Mouse (Mus musculus): ENCODE measurements at regions not wholly inside any gene's neighbourhood (a gene's known extent, or its start where the extent isn't known, plus 50 kb on each side); places are given as distances from the start of the nearest gene placed in this dataset.
A peak's percentile ranks its signal among the peaks of the same experiment; 100 is the strongest.

GRCm38 (mm10) chr12:40937037-40937436 lies 86.9 kb upstream of the Immp2l start:
- no peaks in the 10 kb centered on the region for H3K9me3 ChIP-seq (ENCODE audit: control insufficient read depth, low read length)
- DNase-seq (ENCODE audit: low read depth in 3 of 3, low spot score in 3 of 3) (no peak), ATAC-seq (ENCODE audit: insufficient read depth) (no peak)
- TF ChIP-seq EP300 (IDR thresholded peaks at IDR 0.05; ENCODE audit: low read depth) (no peak), CTCF (IDR thresholded peaks at IDR 0.05; ENCODE audit: low read depth) (no peak)
- no peak overlapping the region for H3K9ac ChIP-seq (replicated peaks)
- no peak overlapping the region for H3K27ac ChIP-seq
- 85% methylated on average over 4 of the region's 4 CpGs for WGBS (ENCODE audit: insufficient replicate concordance)
- no peaks in the 10 kb centered on the region for H3K27me3 ChIP-seq (ENCODE audit: control insufficient read depth, insufficient read depth, low read length)
- H3K4me2 ChIP-seq (ENCODE audit: low read depth) = no peak overlapping the region
- no peaks in the 10 kb centered on the region for H3K36me3 ChIP-seq (replicated peaks; ENCODE audit: control insufficient read depth, insufficient read depth, low read depth)
- no peak overlapping the region for H3K4me3 ChIP-seq (ENCODE audit: insufficient read depth in 1 of 2, low read depth in 2 of 2, low read length in 2 of 2)
- H3K4me1 ChIP-seq (replicated peaks; ENCODE audit: control insufficient read depth in 2 of 2, insufficient read depth in 2 of 2, low read length in 1 of 2) = peaks cover 22 to 24% of the 10 kb centered on the region in 2 experiments

DNA sequence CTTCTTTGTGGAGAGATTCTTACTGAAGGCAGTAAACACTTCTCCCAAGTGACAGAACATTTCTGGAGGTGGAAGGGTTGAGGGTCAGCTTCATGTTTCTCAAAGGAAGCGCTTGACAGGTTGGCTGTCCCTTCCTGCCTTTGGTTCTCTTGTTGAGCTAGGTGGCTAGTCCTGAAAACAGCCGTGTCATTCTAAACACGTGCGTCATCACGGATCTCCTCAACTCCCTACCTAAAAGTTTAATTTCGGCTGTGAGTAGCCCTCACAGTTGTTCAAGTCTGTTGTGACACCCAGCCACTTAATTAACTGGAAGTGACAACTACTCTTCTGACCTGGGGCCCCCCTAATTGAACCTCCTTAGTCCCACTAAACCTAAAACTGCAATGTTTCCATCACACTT lies 77.0 kb upstream of the Immp2l start:
- H3K9me3 ChIP-seq (ENCODE audit: control insufficient read depth, low read length) = no peaks in the 10 kb centered on the region
- H3K27me3 ChIP-seq (ENCODE audit: control insufficient read depth, insufficient read depth, low read length) = no peaks in the 10 kb centered on the region; the same call in 1 of the 2 replicates
- peaks cover 25 to 31% of the 10 kb centered on the region in 2 experiments for H3K4me1 ChIP-seq (replicated peaks; ENCODE audit: control insufficient read depth in 2 of 2, insufficient read depth in 2 of 2, low read length in 1 of 2)
- DNase-seq (ENCODE audit: low read depth in 3 of 3, low spot score in 3 of 3) (peak in 2 of 3 experiments; percentile 39 to 42), ATAC-seq (ENCODE audit: insufficient read depth) (peak; percentile 42; the same call in 1 of the 2 replicates)
- no peak overlapping the region for H3K9ac ChIP-seq (replicated peaks)
- no peaks in the 10 kb centered on the region for H3K36me3 ChIP-seq (replicated peaks; ENCODE audit: control insufficient read depth, insufficient read depth, low read depth)
- H3K27ac ChIP-seq = peak overlapping the region; percentile 27; the same call in 1 of the 2 replicates
- no peak for TF ChIP-seq EP300 (IDR thresholded peaks at IDR 0.05; ENCODE audit: low read depth)
- no peak for TF ChIP-seq CTCF (IDR thresholded peaks at IDR 0.05; ENCODE audit: low read depth)
- no peak overlapping the region for H3K4me2 ChIP-seq (ENCODE audit: low read depth)
- 56% methylated on average over 6 of the region's 6 CpGs for WGBS (ENCODE audit: insufficient replicate concordance)
- H3K4me3 ChIP-seq (ENCODE audit: insufficient read depth in 1 of 2, low read depth in 2 of 2, low read length in 2 of 2) = no peak overlapping the region

GRCm38 (mm10) chr12:40949580-40949979 lies 74.3 kb upstream of the Immp2l start:
- Histone ChIP-seq H3K9me3 (ENCODE audit: control insufficient read depth, low read length) (no peaks in the 10 kb centered on the region), H3K4me3 (ENCODE audit: insufficient read depth in 1 of 2, low read depth in 2 of 2, low read length in 2 of 2) (no peak overlapping the region), H3K27ac (peak overlapping the region; percentile 74), H3K27me3 (ENCODE audit: control insufficient read depth, insufficient read depth, low read length) (no peaks in the 10 kb centered on the region), H3K36me3 (replicated peaks; ENCODE audit: control insufficient read depth, insufficient read depth, low read depth) (no peaks in the 10 kb centered on the region), H3K4me2 (ENCODE audit: low read depth) (no peak overlapping the region), H3K4me1 (replicated peaks; ENCODE audit: control insufficient read depth in 2 of 2, insufficient read depth in 2 of 2, low read length in 1 of 2) (peaks cover 25 to 34% of the 10 kb centered on the region in 2 experiments), H3K9ac (replicated peaks) (peak overlapping the region; percentile 1)
- ATAC-seq (ENCODE audit: insufficient read depth) (peak; percentile 77), DNase-seq (ENCODE audit: low read depth in 3 of 3, low spot score in 3 of 3) (peak; percentile 45 to 66 (median 54))
- 21% methylated on average over 3 of the region's 3 CpGs for WGBS (ENCODE audit: insufficient replicate concordance)
- TF ChIP-seq EP300 (IDR thresholded peaks at IDR 0.05; ENCODE audit: low read depth) (peak; percentile 66; the same call in 1 of the 2 replicates), CTCF (IDR thresholded peaks at IDR 0.05; ENCODE audit: low read depth) (no peak)

GRCm38 (mm10) chr12:40958536-40958935 lies 65.4 kb upstream of the Immp2l start:
- ATAC-seq (ENCODE audit: insufficient read depth) = no peak
- no peak for TF ChIP-seq EP300 (IDR thresholded peaks at IDR 0.05; ENCODE audit: low read depth)
- TF ChIP-seq CTCF (IDR thresholded peaks at IDR 0.05; ENCODE audit: low read depth) = no peak
- no peak overlapping the region for H3K27ac ChIP-seq
- H3K4me1 ChIP-seq (replicated peaks; ENCODE audit: control insufficient read depth in 2 of 2, insufficient read depth in 2 of 2, low read length in 1 of 2) = peaks cover 0 to 3% of the 10 kb centered on the region in 2 experiments; a peak in 1 of 4 replicates
- no peak overlapping the region for H3K9ac ChIP-seq (replicated peaks)
- H3K9me3 ChIP-seq (ENCODE audit: control insufficient read depth, low read length) = no peaks in the 10 kb centered on the region
- H3K4me3 ChIP-seq (ENCODE audit: insufficient read depth in 1 of 2, low read depth in 2 of 2, low read length in 2 of 2) = no peak overlapping the region
- H3K4me2 ChIP-seq (ENCODE audit: low read depth) = no peak overlapping the region
- H3K36me3 ChIP-seq (replicated peaks; ENCODE audit: control insufficient read depth, insufficient read depth, low read depth) = no peaks in the 10 kb centered on the region
- WGBS (ENCODE audit: insufficient replicate concordance) = 52% methylated on average over 3 of the region's 3 CpGs
- no peak for DNase-seq (ENCODE audit: low read depth in 3 of 3, low spot score in 3 of 3)
- H3K27me3 ChIP-seq (ENCODE audit: control insufficient read depth, insufficient read depth, low read length) = no peaks in the 10 kb centered on the region

- Histone ChIP-seq H3K4me1 (replicated peaks; ENCODE audit: control insufficient read depth in 2 of 2, insufficient read depth in 2 of 2, low read length in 1 of 2) (peaks cover 19 to 23% of the 10 kb centered on the region in 2 experiments), H3K27me3 (ENCODE audit: control insufficient read depth, insufficient read depth, low read length) (no peaks in the 10 kb centered on the region), H3K27ac (no peak overlapping the region; the same call in 1 of the 2 replicates), H3K4me2 (ENCODE audit: low read depth) (no peak overlapping the region), H3K36me3 (replicated peaks; ENCODE audit: control insufficient read depth, insufficient read depth, low read depth) (no peaks in the 10 kb centered on the region), H3K9ac (replicated peaks) (no peak overlapping the region), H3K9me3 (ENCODE audit: control insufficient read depth, low read length) (no peaks in the 10 kb centered on the region), H3K4me3 (ENCODE audit: insufficient read depth in 1 of 2, low read depth in 2 of 2, low read length in 2 of 2) (no peak overlapping the region)
- DNase-seq (ENCODE audit: low read depth in 3 of 3, low spot score in 3 of 3) = no peak
- no peak for TF ChIP-seq EP300 (IDR thresholded peaks at IDR 0.05; ENCODE audit: low read depth)
- TF ChIP-seq CTCF (IDR thresholded peaks at IDR 0.05; ENCODE audit: low read depth) = no peak
- WGBS (ENCODE audit: insufficient replicate concordance) = 71% methylated on average over 2 of the region's 2 CpGs
- ATAC-seq (ENCODE audit: insufficient read depth) = no peak
Measured at GRCm38 (mm10) chr12:40964996-40965395, 58.9 kb upstream of the Immp2l start.
